9 mouse cellular contexts compared by ENCODE assay signal in genomic region chr11:106709227-106709985, GRCm38 (mm10). TPM values are rescaled to one million over a fixed set of nuclear protein-coding genes. Genes with fewer than 3 reads are reported as not detected.
DNase-seq lines count a peak whose midpoint lies in the region; ATAC-seq lines count a peak whose summit lies in the region.
"Had no signal": no experiment of that assay in that cellular context is flagged by ENCODE, and none has a peak within 500 bp of the region (broad histone marks: within the 10 kb centered on the region; RNA-seq: fewer than 3 reads in every experiment).

No protein-coding gene starts in this region.

- peak overlapping the region; percentile 4; the same call in 1 of the 2 replicates for H3K4me3 ChIP-seq in lung, embryonic 15.5 days

- WGBS in lung, embryonic 15.5 days: 30% methylated on average over 15 of the region's 15 CpGs

- 0 out of 2 replicates have a peak, but pooled peaks have one; percentile 31 for ATAC-seq in lung, embryonic 15.5 days (ENCODE audit: borderline replicate concordance, extremely low read depth, low FRiP score, low TSS enrichment)
- ATAC-seq: liver, postnatal 0 days had no signal

- H3K9ac ChIP-seq in lung, embryonic 15.5 days: no peak overlapping the region
- H3K9ac ChIP-seq: liver, postnatal 0 days had no signal

- no peaks in the 10 kb centered on the region for H3K36me3 ChIP-seq in lung, embryonic 15.5 days

- no peaks in the 10 kb centered on the region for H3K27me3 ChIP-seq in lung, embryonic 15.5 days

- DNase-seq in adrenal gland, adult 2 months: peak; percentile 18
- DNase-seq in adrenal gland, postnatal 4 days (ENCODE audit: low spot score in 2 of 2): no peak
- no peak for DNase-seq in lung, postnatal 36 days
- DNase-seq in heart, postnatal 4 days: peak; percentile 20
- peak; percentile 12 for DNase-seq in retina, embryonic 14.5 days (ENCODE audit: low spot score)
- no peak for DNase-seq in urinary bladder, postnatal 14 days (ENCODE audit: low spot score)
- no peak for DNase-seq in right cerebral cortex, postnatal 10 days (ENCODE audit: low spot score in 2 of 2)
- DNase-seq: liver, postnatal 0 days had no signal

- H3K4me2 ChIP-seq in lung, embryonic 15.5 days: peak overlapping the region; percentile 39

- H3K9me3 ChIP-seq in lung, embryonic 15.5 days: no peaks in the 10 kb centered on the region

- H3K4me1 ChIP-seq in lung, embryonic 15.5 days: peaks cover 28% of the 10 kb centered on the region

- H3K27ac ChIP-seq in lung, embryonic 15.5 days: peak overlapping the region; percentile 22; the same call in 1 of the 2 replicates

RNA-seq across cellular contexts. Expression of gene Pecam1, which starts 41.0 kb away (rescaled TPM):
- 10 to 100 TPM; 64.0 to 94.8 TPM for total RNA-seq in adrenal gland, adult 2 months (2021)
- polyA plus RNA-seq in adrenal gland, adult 2 months (2012; rRNA removed): 15.5 and 17.5 TPM in 2 replicates
- total RNA-seq in adrenal gland, postnatal 4 days (2021): 100 to 1,000 TPM; 110 to 113 TPM
- polyA plus RNA-seq in lung, embryonic 15.5 days (2015; fragmentation: Nextera tagmentation; extraction: Ambion mirVana): 109 and 117 TPM in 2 replicates
- 100 to 1,000 TPM; 183 TPM for total RNA-seq in heart, postnatal 4 days (2021)

RNA-seq across cellular contexts. Expression of gene Milr1, which starts 41.6 kb away (rescaled TPM):
- total RNA-seq in adrenal gland, adult 2 months (2021): 1 to 10 TPM in 1 of 2 experiments, under 1 TPM in 1; 0.81 to 2.6 TPM
- not detected in 2 replicates for polyA plus RNA-seq in adrenal gland, adult 2 months (2012; rRNA removed)
- total RNA-seq in adrenal gland, postnatal 4 days (2021): 1 to 10 TPM in 1 of 2 experiments, under 1 TPM in 1; 0.98 to 1.7 TPM
- 1.5 and 2.4 TPM in 2 replicates for polyA plus RNA-seq in lung, embryonic 15.5 days (2015; fragmentation: Nextera tagmentation; extraction: Ambion mirVana)
- total RNA-seq in heart, postnatal 4 days (2021): under 1 TPM; 0.55 to 0.86 TPM

Comparison
In these comparisons a context has a peak if more than half of its experiments do, and no peak if none do; other contexts are left out.
1. DNase-seq: peak in adrenal gland, adult 2 months (single experiment), heart, postnatal 4 days (single experiment) and retina, embryonic 14.5 days (single experiment); none in adrenal gland, postnatal 4 days (0 of 2), lung, postnatal 36 days (single experiment), urinary bladder, postnatal 14 days (single experiment) and right cerebral cortex, postnatal 10 days (0 of 2).